Mouse (Mus musculus) lung, postnatal 0 days (tissue): ENCODE measurements at regions not wholly inside any gene's neighbourhood (a gene's known extent, or its start where the extent isn't known, plus 50 kb on each side); places are given as distances from the start of the nearest gene placed in this dataset.

ENCODE experiments used
- ATAC-seq: fragments of 200-750 bp; cut with Nextera tagmentation; 2 replicates; pipeline ENCODE4 v1.8.0; 2017; ENCODE audit warnings: moderate library complexity
- DNase-seq: peaks from one replicate; pipeline ENCODE4 v3.0.0-alpha.2; 2016; ENCODE audit warnings: low spot score
- H3K27ac ChIP-seq: fragments of 300-500 bp; sonication (generic); 2 replicates; pipeline ENCODE4 v1.5.1; 2014; ENCODE audit warnings: antibody characterized with exemption, mild to moderate bottlenecking, low read length, mixed read lengths
- H3K27me3 ChIP-seq: fragments of 300-500 bp; sonication (generic); replicated peaks from 2 replicates; pipeline ENCODE4 v1.6.1; 2014; ENCODE audit warnings: low read length, mixed read lengths; ENCODE audit not compliant: insufficient read depth
- H3K36me3 ChIP-seq: fragments of 300-500 bp; sonication (generic); 2 replicates; pipeline ENCODE4 v1.6.1; 2014; ENCODE audit warnings: low read length, mixed read lengths; ENCODE audit not compliant: insufficient read depth
- H3K4me1 ChIP-seq: fragments of 300-500 bp; sonication (generic); 2 replicates; pipeline ENCODE4 v1.6.1; 2014; ENCODE audit warnings: antibody characterized with exemption, low read depth, low read length, mixed read lengths; ENCODE audit not compliant: insufficient read depth
- H3K4me2 ChIP-seq: fragments of 300-500 bp; sonication (generic); replicated peaks from 2 replicates; pipeline ENCODE4 v1.6.1; 2014; ENCODE audit warnings: low read depth, mild to moderate bottlenecking, low read length, moderate library complexity, mixed read lengths
- H3K4me3 ChIP-seq: fragments of 300-500 bp; sonication (generic); 2 replicates; pipeline ENCODE4 v1.5.1; 2014; ENCODE audit warnings: low read depth, low read length
- H3K9ac ChIP-seq: fragments of 300-500 bp; sonication (generic); replicated peaks from 2 replicates; pipeline ENCODE4 v1.6.1; 2014; ENCODE audit warnings: low read depth, mild to moderate bottlenecking
- H3K9me3 ChIP-seq: fragments of 300-500 bp; sonication (generic); 2 replicates; pipeline ENCODE4 v1.6.1; 2016; ENCODE audit warnings: low read length, mixed read lengths
- CTCF ChIP-seq: IDR thresholded peaks from 2 replicates; pipeline ENCODE4 v1.5.1; 2016; ENCODE audit warnings: antibody characterized with exemption, mild to moderate bottlenecking
- EP300 ChIP-seq: IDR thresholded peaks from 2 replicates; pipeline ENCODE4 v1.6.1; 2016; ENCODE audit warnings: antibody characterized with exemption, mild to moderate bottlenecking, control low read depth
- WGBS: fragments of 180-500 bp; shearing (Covaris S2); extraction: QIAGEN DNeasy Blood & Tissue Kit; methylation state at CpG from one replicate; pipeline ENCODE4 v1.1.7; 2014; 5-methylcytosine and 5-hydroxymethylcytosine counted together

DNA sequence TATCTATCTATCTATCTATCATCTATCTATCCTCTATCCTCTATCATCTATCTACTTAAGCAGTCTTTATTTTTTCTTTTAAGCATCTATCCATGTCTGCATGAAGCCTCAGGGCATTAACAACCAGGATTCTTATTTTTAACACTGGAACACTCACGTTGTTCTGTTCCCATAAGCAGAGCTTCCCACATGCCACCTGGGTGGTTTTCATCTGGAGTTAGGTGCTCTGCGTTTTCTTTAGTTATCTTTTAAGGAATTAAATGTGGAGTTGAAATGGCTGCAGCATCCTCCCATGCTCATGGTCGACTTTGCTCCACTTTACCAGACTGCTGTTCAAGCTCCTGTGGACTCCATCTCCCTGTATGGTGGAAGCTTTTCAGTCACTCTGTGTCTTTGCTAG is 196.8 kb upstream of the Nox3 start:
- Histone ChIP-seq H3K4me3 (no peak overlapping the region), H3K9ac (no peak overlapping the region), H3K4me1 (no peaks in the 10 kb centered on the region), H3K9me3 (no peaks in the 10 kb centered on the region), H3K36me3 (no peaks in the 10 kb centered on the region), H3K4me2 (no peak overlapping the region), H3K27me3 (no peaks in the 10 kb centered on the region), H3K27ac (no peak overlapping the region)
- ATAC-seq (no peak), DNase-seq (no peak)
- 72% methylated on average over 3 of the region's 3 CpGs for WGBS
- TF ChIP-seq CTCF (no peak), EP300 (no peak)

DNA sequence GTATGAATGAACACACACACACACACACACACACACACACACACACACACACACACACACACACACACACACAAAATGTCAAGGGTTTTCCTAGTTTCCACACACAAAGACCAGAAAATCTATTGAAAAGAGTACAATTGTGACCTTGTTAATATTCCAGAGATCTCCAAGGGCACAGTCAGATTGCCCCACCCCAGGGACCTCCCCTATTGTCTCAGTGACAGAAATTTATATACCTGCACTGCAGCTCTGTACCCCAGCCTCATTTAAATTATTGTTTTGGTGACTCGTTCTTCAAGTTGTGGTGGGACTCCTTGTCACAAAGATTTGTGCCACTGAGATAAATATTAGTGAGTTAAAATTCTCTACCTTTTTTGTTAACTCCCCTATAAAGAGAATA is 187.1 kb upstream of the Nox3 start:
- no peak overlapping the region for H3K4me2 ChIP-seq
- no peak overlapping the region for H3K9ac ChIP-seq
- no peaks in the 10 kb centered on the region for H3K27me3 ChIP-seq
- no peaks in the 10 kb centered on the region for H3K4me1 ChIP-seq
- no peaks in the 10 kb centered on the region for H3K36me3 ChIP-seq
- no peak for TF ChIP-seq EP300
- TF ChIP-seq CTCF: no peak
- H3K9me3 ChIP-seq: no peaks in the 10 kb centered on the region
- DNase-seq: no peak
- no peak overlapping the region for H3K4me3 ChIP-seq
- WGBS: 86% methylated on average over 1 of the region's 1 CpGs
- ATAC-seq: no peak
- H3K27ac ChIP-seq: no peak overlapping the region

DNA sequence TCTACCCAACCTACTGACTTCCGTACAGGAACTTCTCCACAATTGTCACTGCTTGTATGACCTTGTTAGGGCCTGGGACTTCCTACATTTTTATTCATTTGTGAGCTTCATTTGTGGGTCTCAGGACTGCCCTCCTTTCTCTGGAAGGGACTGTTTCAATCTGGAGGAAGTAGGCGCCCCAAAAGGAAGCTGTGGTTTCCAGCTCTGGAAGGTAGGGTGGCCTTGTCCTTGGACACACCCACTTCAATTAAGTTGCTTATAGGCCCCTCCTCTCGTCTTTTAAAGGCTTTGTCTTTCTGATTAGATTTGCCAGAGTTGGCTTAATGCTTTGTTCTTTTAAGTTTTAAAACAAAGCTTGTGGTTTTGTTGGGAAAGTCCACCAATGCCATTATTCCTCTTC is 183.0 kb upstream of the Nox3 start:
- H3K9me3 ChIP-seq: no peaks in the 10 kb centered on the region
- H3K9ac ChIP-seq: no peak overlapping the region
- no peaks in the 10 kb centered on the region for H3K4me1 ChIP-seq
- no peaks in the 10 kb centered on the region for H3K27me3 ChIP-seq
- no peak overlapping the region for H3K27ac ChIP-seq
- no peak overlapping the region for H3K4me3 ChIP-seq
- 60% methylated on average over 3 of the region's 3 CpGs for WGBS
- no peak overlapping the region for H3K4me2 ChIP-seq
- H3K36me3 ChIP-seq: no peaks in the 10 kb centered on the region
- no peak for TF ChIP-seq CTCF
- TF ChIP-seq EP300: no peak
- DNase-seq (no peak), ATAC-seq (no peak)

DNA sequence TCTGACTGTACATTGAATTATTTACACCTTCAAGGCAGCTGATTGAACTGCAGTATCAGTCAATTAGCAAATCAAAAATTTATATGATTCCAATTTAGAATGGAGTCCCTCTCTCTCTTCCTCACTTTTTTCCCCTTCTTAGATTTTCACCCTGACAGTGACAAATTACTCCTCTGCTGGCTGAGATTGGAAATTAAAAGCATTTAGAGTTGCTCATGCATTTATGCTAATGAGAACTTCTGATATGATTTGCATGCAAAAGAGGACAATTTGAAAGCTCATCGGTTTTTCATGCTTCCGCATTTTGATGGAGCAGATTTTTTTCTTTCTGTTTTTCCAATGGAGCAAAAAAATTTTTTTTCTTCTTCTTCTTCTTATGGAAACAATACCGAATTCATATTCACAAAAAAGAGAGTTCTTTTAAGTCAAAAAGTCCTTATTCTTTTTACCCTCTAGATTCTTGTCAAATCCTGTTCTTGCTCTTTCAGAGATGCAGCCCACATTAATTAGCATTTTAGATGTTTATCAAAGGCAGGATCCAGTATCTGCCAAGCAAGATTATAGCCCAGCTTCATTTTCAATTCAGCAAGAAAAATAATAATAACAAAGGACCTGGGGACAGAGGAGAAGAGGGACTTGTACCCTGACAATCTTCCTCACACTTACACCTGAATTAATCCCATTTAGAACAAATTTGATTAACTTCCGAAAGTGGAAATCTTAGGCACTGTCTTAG is 173.6 kb upstream of the Nox3 start:
- Histone ChIP-seq H3K27ac (no peak overlapping the region), H3K36me3 (no peaks in the 10 kb centered on the region), H3K4me3 (no peak overlapping the region), H3K4me1 (no peaks in the 10 kb centered on the region), H3K27me3 (no peaks in the 10 kb centered on the region), H3K9me3 (no peaks in the 10 kb centered on the region), H3K9ac (no peak overlapping the region), H3K4me2 (no peak overlapping the region)
- WGBS: 63% methylated on average over 4 of the region's 4 CpGs
- no peak for TF ChIP-seq CTCF
- no peak for TF ChIP-seq EP300
- ATAC-seq (no peak), DNase-seq (no peak)

DNA sequence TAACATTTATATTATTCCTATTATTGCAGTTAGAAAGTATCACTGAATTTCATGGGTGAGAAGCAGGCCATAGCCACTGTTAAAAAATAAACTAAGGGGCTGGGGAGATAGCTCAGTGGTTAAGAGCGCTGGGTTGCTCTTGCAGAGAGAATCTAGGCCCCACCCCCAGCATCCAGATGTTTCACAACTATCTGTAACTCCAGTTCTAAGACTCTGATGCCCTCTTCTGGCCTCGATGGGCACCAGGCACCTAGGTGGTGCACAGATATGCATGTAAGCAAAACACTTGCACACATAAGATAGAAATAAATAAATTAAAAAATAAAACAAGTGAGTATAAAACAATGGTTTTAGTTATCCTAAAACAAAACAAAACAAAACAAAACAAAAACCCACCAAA is 166.3 kb upstream of the Nox3 start:
- 17% methylated on average over 2 of the region's 2 CpGs for WGBS
- Histone ChIP-seq H3K4me2 (no peak overlapping the region), H3K4me1 (no peaks in the 10 kb centered on the region), H3K27ac (no peak overlapping the region), H3K9ac (no peak overlapping the region), H3K9me3 (no peaks in the 10 kb centered on the region), H3K36me3 (no peaks in the 10 kb centered on the region), H3K4me3 (no peak overlapping the region), H3K27me3 (no peaks in the 10 kb centered on the region)
- DNase-seq (no peak), ATAC-seq (no peak)
- TF ChIP-seq CTCF (peak; percentile 22; the same call in 1 of the 2 replicates), EP300 (no peak)

DNA sequence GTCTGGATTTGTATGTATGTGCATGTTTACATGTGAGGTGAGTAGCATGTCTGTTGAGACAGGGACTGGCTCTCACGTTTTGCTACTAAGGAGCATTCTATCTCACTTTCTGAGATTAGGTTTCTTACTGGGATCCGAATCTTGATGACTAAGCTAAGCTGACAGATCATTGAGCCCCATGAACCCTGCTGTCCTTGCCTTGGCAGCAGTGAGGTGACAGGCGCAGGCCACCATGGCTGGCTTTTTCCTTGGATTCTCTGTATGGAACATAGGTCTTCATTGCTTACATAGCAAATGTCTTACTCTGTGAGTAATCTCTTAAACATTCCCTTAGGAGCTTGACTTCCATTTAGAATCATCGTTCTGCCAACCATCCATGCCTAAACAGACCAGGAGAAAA is 140.3 kb upstream of the Nox3 start:
- H3K9me3 ChIP-seq: no peaks in the 10 kb centered on the region
- ATAC-seq: no peak
- no peaks in the 10 kb centered on the region for H3K36me3 ChIP-seq
- TF ChIP-seq CTCF (no peak), EP300 (no peak)
- no peak for DNase-seq
- 64% methylated on average over 4 of the region's 4 CpGs for WGBS
- no peak overlapping the region for H3K27ac ChIP-seq
- H3K9ac ChIP-seq: no peak overlapping the region
- H3K27me3 ChIP-seq: no peaks in the 10 kb centered on the region
- H3K4me3 ChIP-seq: no peak overlapping the region
- no peaks in the 10 kb centered on the region for H3K4me1 ChIP-seq
- no peak overlapping the region for H3K4me2 ChIP-seq

DNA sequence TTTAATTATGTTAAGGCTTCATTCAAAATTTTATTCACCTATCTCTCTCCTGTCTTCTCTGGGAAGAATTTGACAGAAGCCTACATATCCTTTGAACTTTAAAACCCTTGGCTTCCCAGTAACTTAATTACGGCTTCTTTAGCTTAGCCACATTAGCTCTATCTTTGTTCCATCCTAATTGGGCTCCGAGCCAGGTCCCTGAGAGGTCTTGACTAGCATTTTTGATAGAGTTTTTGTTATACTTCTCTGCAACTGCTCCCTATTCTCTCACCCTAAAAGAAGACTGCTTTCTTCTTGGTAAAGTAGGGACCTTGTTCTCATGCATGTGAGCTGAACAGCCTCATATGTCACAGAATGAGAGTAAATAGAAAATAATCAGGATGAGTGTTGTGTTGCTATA is 115.1 kb upstream of the Nox3 start:
- Histone ChIP-seq H3K9me3 (no peaks in the 10 kb centered on the region), H3K4me3 (no peak overlapping the region), H3K27me3 (no peaks in the 10 kb centered on the region), H3K9ac (no peak overlapping the region), H3K4me2 (no peak overlapping the region), H3K4me1 (no peaks in the 10 kb centered on the region), H3K27ac (no peak overlapping the region), H3K36me3 (no peaks in the 10 kb centered on the region)
- TF ChIP-seq EP300 (no peak), CTCF (no peak)
- DNase-seq (no peak), ATAC-seq (no peak)
- WGBS: 46% methylated on average over 2 of the region's 2 CpGs
